30 mouse cellular contexts compared by ENCODE assay signal in the genomic region with DNA sequence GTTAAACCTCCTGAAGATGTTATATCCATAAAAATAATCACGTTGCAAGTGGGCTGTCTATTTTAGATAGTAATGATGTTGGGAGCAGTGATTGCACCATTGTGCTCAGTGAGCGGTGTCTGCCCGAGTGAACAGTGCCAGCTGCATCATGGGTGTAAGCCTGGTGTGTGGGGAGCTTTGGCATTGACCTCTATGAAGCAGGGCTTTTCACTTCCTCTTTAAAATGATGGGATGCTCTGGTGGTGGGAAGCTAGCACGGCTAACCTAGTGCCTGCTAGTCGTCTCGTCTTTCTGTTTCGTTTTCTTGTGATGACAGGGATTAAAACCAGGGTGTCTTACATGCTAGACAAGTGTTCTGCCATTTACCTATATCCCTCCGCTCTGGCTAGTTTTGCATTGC. TPM values are rescaled to one million over a fixed set of nuclear protein-coding genes. Genes with fewer than 3 reads are reported as not detected.
A peak's percentile ranks its signal among the peaks of the same experiment; 100 is the strongest.
DNase-seq lines count a peak whose midpoint lies in the region; ATAC-seq and TF ChIP-seq lines count a peak whose summit lies in the region.
"Had no signal": no experiment of that assay in that cellular context is flagged by ENCODE, and none has a peak within 500 bp of the region (broad histone marks: within the 10 kb centered on the region; RNA-seq: fewer than 3 reads in every experiment).

No protein-coding gene starts in this region.

- 32% methylated on average over 8 of the region's 8 CpGs for whole genome bisulfite sequencing in cerebellum, adult 2 months
- 82% methylated on average over 8 of the region's 8 CpGs for WGBS in hindbrain, postnatal 0 days
- 78% methylated on average over 8 of the region's 8 CpGs for WGBS in kidney, adult 2 months

- H3K4me3 ChIP-seq in cerebellum, adult 2 months (replicated peaks; ENCODE audit: insufficient read depth, low read depth, low read length): no peak overlapping the region
- H3K4me3 ChIP-seq in hindbrain, postnatal 0 days (ENCODE audit: low read length): no peak overlapping the region
- H3K4me3 ChIP-seq in kidney, adult 2 months (ENCODE audit: insufficient read depth, low read depth, low read length): no peak overlapping the region
- H3K4me3 ChIP-seq: embryonic facial prominence, embryonic 10.5 days; embryonic facial prominence, embryonic 13.5 days; erythroblast, embryonic 14.5 days; forebrain, embryonic 12.5 days; forebrain, embryonic 15.5 days; gastrocnemius, adult 2 months; heart, adult 2 months; heart, embryonic 10.5 days; heart, embryonic 13.5 days; hindbrain, embryonic 15.5 days; intestine, embryonic 15.5 days had no signal

- no peaks in the 10 kb centered on the region for H3K27me3 ChIP-seq in cerebellum, adult 2 months (ENCODE audit: control insufficient read depth, insufficient read depth, low read length)
- H3K27me3 ChIP-seq in hindbrain, postnatal 0 days (ENCODE audit: insufficient read depth, low read length): no peaks in the 10 kb centered on the region
- H3K27me3 ChIP-seq in kidney, adult 2 months (replicated peaks; ENCODE audit: control insufficient read depth, insufficient read depth, low read length): no peaks in the 10 kb centered on the region
- H3K27me3 ChIP-seq: embryonic facial prominence, embryonic 13.5 days; forebrain, embryonic 12.5 days; forebrain, embryonic 15.5 days; heart, embryonic 13.5 days; hindbrain, embryonic 15.5 days; intestine, embryonic 15.5 days had no signal

- TF ChIP-seq POLR2A in cerebellum, adult 2 months (IDR thresholded peaks at IDR 0.05; ENCODE audit: borderline replicate concordance, insufficient read depth, low read length): no peak
- no peak for TF ChIP-seq POLR2A in kidney, adult 2 months (IDR thresholded peaks at IDR 0.05; ENCODE audit: low read depth, low read length)

- no peak for DNase-seq in cerebellum, adult 2 months
- no peak for DNase-seq in cerebellum, postnatal 36 days
- peak; percentile 53 for DNase-seq in brain, adult 2 months (ENCODE audit: low read depth, low spot score)
- peak; percentile 2 for DNase-seq in telencephalon, adult 2 months (ENCODE audit: low read depth, low spot score)
- no peak for DNase-seq in right cerebral cortex, postnatal 14 days
- no peak for DNase-seq in hindbrain, postnatal 0 days (ENCODE audit: low spot score)
- no peak for DNase-seq in kidney, adult 2 months
- DNase-seq: adrenal gland, adult 2 months; adrenal gland, postnatal 14 days; B cell, adult 2 months; cerebellum, adult 11-12 months; cerebellum, adult 9-10 months; cerebellum, postnatal 14 days; embryo, embryonic 11 days; gastrocnemius, adult 2 months; gastrocnemius, postnatal 14 days; heart, adult 2 months; heart, postnatal 14 days; heart, postnatal 4 days had no signal

- H3K4me1 ChIP-seq in cerebellum, adult 2 months (ENCODE audit: control insufficient read depth, insufficient read depth, low read length): peaks cover 15% of the 10 kb centered on the region
- H3K4me1 ChIP-seq in hindbrain, postnatal 0 days (ENCODE audit: insufficient read depth, low read length): no peaks in the 10 kb centered on the region
- H3K4me1 ChIP-seq in kidney, adult 2 months (ENCODE audit: control insufficient read depth, insufficient read depth, low read length): no peaks in the 10 kb centered on the region
- H3K4me1 ChIP-seq: embryonic facial prominence, embryonic 10.5 days; embryonic facial prominence, embryonic 13.5 days; forebrain, embryonic 15.5 days; heart, embryonic 10.5 days; heart, embryonic 13.5 days; hindbrain, embryonic 15.5 days; intestine, embryonic 15.5 days had no signal

- TF ChIP-seq CTCF in cerebellum, adult 2 months (IDR thresholded peaks at IDR 0.05; ENCODE audit: borderline replicate concordance, insufficient read depth, low read depth, low read length): no peak
- TF ChIP-seq CTCF in hindbrain, postnatal 0 days (IDR thresholded peaks at IDR 0.05; ENCODE audit: low read depth): no peak
- TF ChIP-seq CTCF in kidney, adult 2 months (conservative IDR thresholded peaks at IDR 0.05; ENCODE audit: insufficient read depth, insufficient read length, low read depth, low read length): no peak

- H3K4me2 ChIP-seq in hindbrain, postnatal 0 days (ENCODE audit: low read depth, low read length): no peak overlapping the region
- H3K4me2 ChIP-seq: embryonic facial prominence, embryonic 13.5 days; forebrain, embryonic 12.5 days; forebrain, embryonic 15.5 days; heart, embryonic 13.5 days; hindbrain, embryonic 15.5 days; intestine, embryonic 15.5 days had no signal

- ATAC-seq in megakaryocyte, adult 5-6 weeks (ENCODE audit: poor library complexity, severe bottlenecking): peak; percentile 92
- no peak for ATAC-seq in hindbrain, postnatal 0 days
- ATAC-seq: forebrain, embryonic 15.5 days; intestine, embryonic 15.5 days had no signal

- H3K27ac ChIP-seq in cerebellum, adult 2 months (ENCODE audit: insufficient read depth, low read length): peak overlapping the region; percentile 46; the same call in 1 of the 2 replicates
- no peak overlapping the region for H3K27ac ChIP-seq in hindbrain, postnatal 0 days
- H3K27ac ChIP-seq in kidney, adult 2 months (ENCODE audit: insufficient read depth, low read depth, low read length): no peak overlapping the region
- H3K27ac ChIP-seq: embryonic facial prominence, embryonic 10.5 days; embryonic facial prominence, embryonic 13.5 days; forebrain, embryonic 12.5 days; forebrain, embryonic 15.5 days; gastrocnemius, adult 2 months; heart, adult 2 months; heart, embryonic 10.5 days; heart, embryonic 13.5 days; hindbrain, embryonic 15.5 days; intestine, embryonic 15.5 days had no signal

- H3K9me3 ChIP-seq in hindbrain, postnatal 0 days (ENCODE audit: low read length): no peaks in the 10 kb centered on the region
- H3K9me3 ChIP-seq: embryonic facial prominence, embryonic 10.5 days; embryonic facial prominence, embryonic 13.5 days; forebrain, embryonic 12.5 days; forebrain, embryonic 15.5 days; heart, embryonic 10.5 days; hindbrain, embryonic 15.5 days; intestine, embryonic 15.5 days had no signal

- no peaks in the 10 kb centered on the region for H3K36me3 ChIP-seq in hindbrain, postnatal 0 days (ENCODE audit: insufficient read depth, low read length)
- no peaks in the 10 kb centered on the region for H3K36me3 ChIP-seq in kidney, adult 2 months (ENCODE audit: control insufficient read depth, insufficient read depth, low read length)
- H3K36me3 ChIP-seq: embryonic facial prominence, embryonic 10.5 days; embryonic facial prominence, embryonic 13.5 days; forebrain, embryonic 12.5 days; forebrain, embryonic 15.5 days; heart, embryonic 10.5 days; heart, embryonic 13.5 days; hindbrain, embryonic 15.5 days; intestine, embryonic 15.5 days had no signal

- no peak overlapping the region for H3K9ac ChIP-seq in hindbrain, postnatal 0 days (replicated peaks; ENCODE audit: low read length)
- H3K9ac ChIP-seq: embryonic facial prominence, embryonic 13.5 days; forebrain, embryonic 12.5 days; forebrain, embryonic 15.5 days; heart, embryonic 13.5 days; hindbrain, embryonic 15.5 days; intestine, embryonic 15.5 days had no signal

RNA-seq across cellular contexts. Expression of a gene that starts 10.3 kb away (rescaled TPM):
- polyA plus RNA-seq in cerebellum, adult 2 months (2012; rRNA removed): 162 and 181 TPM in 2 replicates
- not detected in 2 replicates for total RNA-seq in megakaryocyte, adult 5-6 weeks (2015)
- total RNA-seq in megakaryocyte, adult 5-6 weeks (2017): not detected in 2 replicates
- 125 and 156 TPM in 2 replicates for total RNA-seq in hindbrain, postnatal 0 days (2014; rRNA removed)
- 98.9 and 104 TPM in 2 replicates for polyA plus RNA-seq in hindbrain, postnatal 0 days (2015; fragmentation: Nextera tagmentation; extraction: Ambion mirVana)
- 0.69 and 1.3 TPM in 2 replicates for polyA plus RNA-seq in kidney, adult 2 months (2012; rRNA removed)
- total RNA-seq: MEL had no signal
- polyA plus RNA-seq: erythroblast, embryonic 14.5 days had no signal

Comparison
In these comparisons a context has a peak if more than half of its experiments do, and no peak if none do; other contexts are left out.
1. DNase-seq: peak in brain, adult 2 months (single experiment) and telencephalon, adult 2 months (single experiment); none in cerebellum, adult 2 months (0 of 2), cerebellum, postnatal 36 days (0 of 2), right cerebral cortex, postnatal 14 days (single experiment), hindbrain, postnatal 0 days (single experiment) and kidney, adult 2 months (single experiment).
2. RNA of a gene that starts 10.3 kb away (polyA plus RNA-seq): 162 to 181 TPM in cerebellum, adult 2 months and 98.9 to 104 TPM in hindbrain, postnatal 0 days; 0.69 to 1.3 TPM in kidney, adult 2 months; every median in the first group is over 10 times any median in the second.